Mouse (Mus musculus) regulatory T cell (primary cell): ENCODE data around the gene Rdh1.

ENCODE experiments used
- in situ Hi-C: fragments of 300-600 bp; cut with MboI, MseI; formaldehyde crosslinking; loops from one replicate; pipeline ENCODE4 v1.15.1; 2025; ENCODE audit warnings: high pct_unique_total_duplicates

The Rdh1 gene

GRCm38 (mm10) chr10:127759181-127760110, at the start of gene Rdh1, which contains the start of gene Rdh16f1:
TSS of gene Rdh1 (plus strand) at chr10:127759721.
TSS of gene Rdh16f1 (plus strand) at chr10:127759787.
- in situ Hi-C loops = no loop called here

DNA sequence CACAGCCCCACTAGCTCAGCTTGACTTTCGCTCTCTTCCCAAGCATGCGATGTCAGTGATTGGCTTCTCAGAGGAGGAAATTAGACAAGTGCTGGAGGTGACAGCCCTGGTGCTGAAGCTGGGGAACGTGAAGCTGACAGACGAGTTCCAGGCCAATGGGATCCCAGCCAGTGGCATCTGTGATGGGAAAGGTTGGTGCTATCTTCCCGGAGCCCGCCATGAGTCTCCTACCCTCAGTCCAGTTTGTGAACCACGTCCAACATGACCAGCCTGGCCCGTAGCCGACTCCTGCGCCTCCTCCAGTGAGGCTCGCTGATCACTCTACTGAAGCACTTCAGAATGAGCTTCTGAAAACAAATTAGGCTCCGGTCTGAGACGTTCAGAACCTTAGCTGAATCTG, 49.2 kb upstream of the Rdh1 start:
- in situ Hi-C loops = no loop called here

GRCm38 (mm10) chr10:127712736-127713135, 46.8 kb upstream of the Rdh1 start:
- in situ Hi-C loops = no loop called here

DNA sequence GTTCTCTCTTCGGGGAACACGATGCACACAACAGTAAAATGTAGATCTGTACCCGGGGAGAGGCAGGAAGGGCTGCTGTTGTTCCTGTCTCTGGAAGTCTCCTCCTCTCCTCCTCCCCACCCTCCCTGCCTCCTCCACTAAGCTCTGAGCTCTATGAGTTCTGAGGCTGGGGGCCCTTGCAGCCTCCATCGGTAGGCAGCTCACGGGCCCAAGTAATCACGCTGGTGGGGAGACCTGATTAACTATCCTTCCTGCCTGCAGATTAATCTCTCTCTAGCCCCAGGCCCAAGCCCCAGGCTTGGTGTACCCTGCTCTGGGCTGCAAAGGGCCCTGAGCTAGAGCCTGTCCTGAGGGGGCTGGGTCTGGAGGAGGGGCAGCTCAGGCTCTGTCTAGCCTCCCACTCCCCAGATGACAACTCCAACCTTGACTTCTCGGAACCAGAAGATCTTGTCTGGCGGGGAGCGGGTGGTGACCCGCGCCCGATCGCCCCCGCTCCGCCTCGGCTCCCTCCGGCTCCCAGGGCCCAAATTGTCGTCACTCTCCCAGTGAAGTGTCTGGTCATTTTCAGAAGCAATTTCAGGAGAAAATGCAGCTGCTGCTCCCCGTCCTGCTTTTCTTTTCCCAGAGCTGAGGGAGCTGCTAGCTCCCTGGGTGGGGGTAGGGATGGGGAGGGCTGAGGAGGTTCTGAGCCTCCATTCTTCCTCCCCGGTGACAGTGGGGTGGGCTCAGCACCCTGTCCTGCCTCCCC, 37.7 kb upstream of the Rdh1 start:
- in situ Hi-C loops = no loop called here

- in situ Hi-C loops = no loop called here
These were observed 35.3 kb upstream of the Rdh1 start, which contains the start of gene Tac2 for GRCm38 (mm10) chr10:127724178-127724577. TSS of gene Tac2 (plus strand) at chr10:127724478.

- in situ Hi-C loops = no loop called here
These were observed 34.4 kb upstream of the Rdh1 start for GRCm38 (mm10) chr10:127725136-127725535.

GRCm38 (mm10) chr10:127728437-127728836, 31.1 kb upstream of the Rdh1 start:
- in situ Hi-C loops = no loop called here

DNA sequence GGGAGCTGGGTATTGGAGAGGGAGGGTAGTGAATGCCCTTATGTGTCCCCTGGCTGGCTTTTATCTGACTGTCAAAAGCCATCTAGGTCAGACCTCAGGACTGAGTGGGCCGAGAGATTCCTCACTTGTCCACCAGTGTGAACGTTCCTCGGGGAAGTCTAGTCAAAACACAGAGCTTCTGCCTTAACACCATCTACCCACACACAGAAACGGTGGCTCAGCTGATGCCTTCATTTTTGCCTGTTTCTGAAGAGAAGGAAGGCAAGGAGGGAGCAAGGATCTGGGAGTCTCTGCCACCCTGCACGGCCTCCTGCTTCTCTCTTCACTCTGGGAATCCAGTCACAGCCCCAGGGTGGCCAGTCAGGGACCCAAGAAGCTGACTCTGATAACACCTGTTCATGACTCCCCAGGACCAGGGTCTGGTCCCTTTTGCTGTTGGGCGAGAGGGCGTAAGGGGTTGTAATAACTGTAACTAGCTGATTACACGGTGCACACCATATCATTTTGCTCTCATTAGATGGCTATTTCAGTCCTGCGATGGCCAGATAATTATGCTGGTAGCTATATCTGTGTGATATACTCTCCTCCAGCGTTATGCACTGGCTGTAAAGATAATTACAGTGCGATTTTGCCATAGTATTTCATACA, 29.1 kb upstream of the Rdh1 start:
- in situ Hi-C loops = loop anchor here (5.0 kb wide), 1 partner anchor 98 kb away; no protein-coding TSS in a partner anchor

DNA sequence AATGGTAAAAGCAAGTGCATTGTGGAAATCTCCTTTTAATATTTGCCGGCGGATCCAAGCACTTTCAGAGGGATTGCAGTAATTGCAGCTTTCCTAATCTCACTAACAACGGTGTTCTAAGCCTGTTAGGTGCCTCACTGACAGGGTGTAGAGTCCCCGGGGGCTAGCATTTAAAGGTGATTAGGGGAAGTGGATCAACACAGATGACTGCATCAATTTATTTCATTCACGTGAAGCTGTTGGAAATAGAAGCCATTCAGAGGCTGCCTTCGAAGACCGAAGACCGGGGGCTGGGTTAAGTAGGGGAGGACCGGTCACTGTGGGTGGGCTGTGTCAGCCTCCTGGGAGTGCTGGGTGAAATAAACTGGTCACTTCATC, 28.6 kb upstream of the Rdh1 start:
- in situ Hi-C loops = loop anchor here (5.0 kb wide), 1 partner anchor 99 kb away; no protein-coding TSS in a partner anchor

GRCm38 (mm10) chr10:127731397-127731796, 28.1 kb upstream of the Rdh1 start:
- in situ Hi-C loops = loop anchor here (5.0 kb wide), 1 partner anchor 99 kb away; no protein-coding TSS in a partner anchor

DNA sequence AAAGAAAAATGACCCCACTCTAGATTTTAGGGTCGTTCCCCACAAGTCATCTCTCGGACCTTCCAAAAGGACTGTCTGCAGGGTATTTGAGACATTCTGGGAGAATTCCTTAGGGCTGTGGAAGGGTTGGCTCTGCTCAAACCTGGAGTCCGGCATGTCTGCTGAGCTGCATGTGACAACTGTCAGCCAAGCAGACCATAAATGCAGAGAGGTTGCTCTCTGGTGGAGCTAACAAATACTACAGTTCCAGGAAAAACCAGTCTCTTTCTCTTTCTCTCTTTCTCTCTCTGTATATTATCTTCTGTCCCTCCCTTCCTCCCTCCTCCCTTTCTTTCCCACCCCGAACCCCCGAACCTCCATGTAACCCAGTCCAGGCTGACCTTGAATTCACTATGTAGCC, 25.1 kb upstream of the Rdh1 start:
- in situ Hi-C loops = loop anchor here (5.0 kb wide), 1 partner anchor 102 kb away; no protein-coding TSS in a partner anchor

- in situ Hi-C loops = no loop called here
These were observed 23.3 kb upstream of the Rdh1 start for GRCm38 (mm10) chr10:127736266-127736665.

DNA sequence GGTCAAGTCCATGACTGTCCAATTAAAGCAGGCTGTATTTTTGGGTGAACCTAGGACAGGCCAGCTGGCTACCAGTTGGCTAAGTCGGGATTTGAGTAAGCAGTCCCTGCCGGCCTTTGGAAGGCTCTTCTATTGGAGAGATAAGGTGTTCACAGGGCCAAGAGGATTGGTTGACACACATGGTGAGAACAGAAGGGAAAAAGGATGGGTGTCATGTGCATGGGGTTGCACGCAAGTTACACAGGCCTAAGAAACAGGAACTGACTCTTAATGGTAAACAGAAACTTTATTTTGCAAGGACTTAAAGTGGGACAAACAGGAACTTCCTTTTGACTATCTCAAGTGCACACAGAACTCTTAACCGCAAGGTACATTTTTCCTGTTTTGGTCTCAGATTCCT, 22.6 kb upstream of the Rdh1 start:
- in situ Hi-C loops = no loop called here

DNA sequence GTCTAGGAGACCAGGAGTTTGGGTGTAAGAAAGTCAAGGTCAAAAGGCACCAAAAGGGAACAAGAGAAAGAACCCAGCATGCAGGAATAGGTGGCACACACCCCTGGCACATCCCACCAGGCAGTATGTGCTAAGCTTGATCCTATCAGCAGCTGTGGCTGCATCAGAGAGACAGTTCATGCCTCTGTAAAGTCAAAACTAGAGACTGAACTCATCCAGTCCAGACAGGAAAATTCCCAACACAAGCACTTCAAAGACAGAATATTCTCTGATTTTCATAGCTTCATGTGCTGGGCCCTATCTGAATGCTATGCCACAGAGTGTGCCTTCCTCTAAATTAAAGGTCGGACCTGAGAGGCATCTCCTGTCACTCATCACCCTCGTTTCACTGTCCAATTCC, 22.0 kb upstream of the Rdh1 start:
- in situ Hi-C loops = no loop called here

- in situ Hi-C loops = no loop called here
These were observed 21.2 kb upstream of the Rdh1 start for GRCm38 (mm10) chr10:127738151-127738882.

GRCm38 (mm10) chr10:127739083-127739660, 20.3 kb upstream of the Rdh1 start, which contains the start of gene Zbtb39:
TSS of gene Zbtb39 (plus strand) at chr10:127739538.
- in situ Hi-C loops = no loop called here

DNA sequence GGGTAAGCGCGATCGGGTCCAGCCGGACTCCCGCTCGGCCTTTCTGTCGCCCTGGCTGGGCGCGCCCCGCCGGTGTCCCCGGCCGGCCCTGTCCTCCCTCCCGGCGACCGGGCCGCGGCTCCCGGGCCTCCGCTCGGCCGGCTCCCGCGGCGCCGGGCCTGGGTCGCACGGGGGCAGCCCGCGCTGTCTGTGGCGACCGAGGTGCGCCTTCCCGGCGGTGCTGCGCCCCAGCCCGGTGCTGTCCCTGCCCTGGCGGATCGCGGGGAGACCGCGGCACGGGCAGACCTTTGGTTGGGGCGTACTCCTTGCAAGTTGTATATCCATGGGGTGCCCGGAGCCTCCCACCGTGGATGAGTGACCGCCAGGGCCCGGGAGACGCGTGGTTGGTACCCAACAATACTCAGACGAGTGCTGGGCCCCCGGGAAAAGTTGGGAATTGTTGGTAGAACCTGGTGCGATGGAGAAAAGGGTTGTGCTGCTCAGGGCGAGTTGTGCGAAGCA, 19.8 kb upstream of the Rdh1 start:
- in situ Hi-C loops = no loop called here

DNA sequence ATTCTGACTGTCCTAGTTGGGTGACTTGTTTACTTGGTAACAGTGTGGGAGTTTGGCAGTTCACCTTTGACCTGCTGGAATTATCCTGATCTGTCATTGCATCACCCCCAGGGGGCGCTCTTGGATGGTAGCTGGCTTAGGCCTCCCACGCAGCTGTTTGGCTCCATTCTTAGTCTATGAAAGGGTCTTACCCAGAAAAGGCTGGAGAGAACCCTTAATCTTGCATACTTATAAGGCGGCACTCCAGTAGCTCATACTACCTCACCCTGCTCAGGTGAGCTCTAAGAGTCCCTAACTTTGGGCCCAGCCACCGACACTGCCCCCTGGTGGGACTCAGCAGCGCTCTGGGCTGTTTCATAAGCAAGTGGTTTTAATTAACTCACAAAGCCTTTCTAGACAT, 14.9 kb upstream of the Rdh1 start:
- in situ Hi-C loops = no loop called here

- in situ Hi-C loops = no loop called here
These were observed 13.6 kb upstream of the Rdh1 start for GRCm38 (mm10) chr10:127745886-127746285.

- in situ Hi-C loops = no loop called here
These were observed 12.3 kb upstream of the Rdh1 start for GRCm38 (mm10) chr10:127747254-127747653.
